Mouse (Mus musculus) spleen, adult 2 months (tissue): ENCODE results near the gene Gmppa. TPM values are rescaled to one million over a fixed set of nuclear protein-coding genes. Genes with fewer than 3 reads are reported as not detected.

Source experiments
- DNase-seq, 2 experiments: peaks; one replicate each; pipeline versions ENCODE4 v3.0.0 to v3.0.0-alpha.2; 2012 to 2021; ENCODE audit warnings: low spot score in 2 of 2, low read depth in 1 of 2
- H3K27ac ChIP-seq: fragments of 200-500 bp; 2 replicates; pipeline ENCODE4 v1.5.1; 2012; ENCODE audit warnings: low read length, inconsistent platforms; ENCODE audit not compliant: insufficient read depth
- H3K27me3 ChIP-seq: fragments of 200-500 bp; 2 replicates; pipeline ENCODE4 v1.6.1; 2012; ENCODE audit warnings: mild to moderate bottlenecking, moderate library complexity, low read length, inconsistent platforms; ENCODE audit not compliant: control insufficient read depth, insufficient read depth
- H3K36me3 ChIP-seq: fragments of 200-500 bp; 2 replicates; pipeline ENCODE4 v1.6.1; 2012; ENCODE audit warnings: mild to moderate bottlenecking, low read length, inconsistent platforms; ENCODE audit not compliant: control insufficient read depth, insufficient read depth
- H3K4me1 ChIP-seq: fragments of 200-500 bp; 2 replicates; pipeline ENCODE4 v1.6.1; 2011; ENCODE audit warnings: inconsistent platforms; ENCODE audit not compliant: control insufficient read depth, insufficient read depth, insufficient read length
- H3K4me3 ChIP-seq: fragments of 200-500 bp; 2 replicates; pipeline ENCODE4 v1.5.1; 2011; ENCODE audit warnings: mild to moderate bottlenecking, inconsistent platforms; ENCODE audit not compliant: insufficient read depth, insufficient read length; ENCODE audit errors: extremely low read depth
- CTCF ChIP-seq: fragments of 200-500 bp; IDR thresholded peaks from 2 replicates; pipeline ENCODE4 v1.5.1; 2011; ENCODE audit warnings: mild to moderate bottlenecking, inconsistent platforms; ENCODE audit not compliant: insufficient read depth, insufficient read length, insufficient replicate concordance; ENCODE audit errors: extremely low read depth
- POLR2A ChIP-seq: fragments of 200-500 bp; IDR thresholded peaks from 2 replicates; pipeline ENCODE4 v1.6.1; 2011; ENCODE audit warnings: low read depth, low read length, inconsistent platforms
- WGBS: fragments of 180-500 bp; shearing (Covaris S2); methylation state at CpG from one replicate; pipeline ENCODE4 v1.1.7; 2018; 5-methylcytosine and 5-hydroxymethylcytosine counted together
- polyA plus RNA-seq: library from polyadenylated mRNA; depleted of rRNA; stranded (reverse); fragments of >200 nt; gene quantifications from 2 replicates; pipeline ENCODE4 v1.2.3, GENCODE M21; 2012

The Gmppa gene
- polyA plus RNA-seq, 1 experiment = 85.1 TPM

DNA sequence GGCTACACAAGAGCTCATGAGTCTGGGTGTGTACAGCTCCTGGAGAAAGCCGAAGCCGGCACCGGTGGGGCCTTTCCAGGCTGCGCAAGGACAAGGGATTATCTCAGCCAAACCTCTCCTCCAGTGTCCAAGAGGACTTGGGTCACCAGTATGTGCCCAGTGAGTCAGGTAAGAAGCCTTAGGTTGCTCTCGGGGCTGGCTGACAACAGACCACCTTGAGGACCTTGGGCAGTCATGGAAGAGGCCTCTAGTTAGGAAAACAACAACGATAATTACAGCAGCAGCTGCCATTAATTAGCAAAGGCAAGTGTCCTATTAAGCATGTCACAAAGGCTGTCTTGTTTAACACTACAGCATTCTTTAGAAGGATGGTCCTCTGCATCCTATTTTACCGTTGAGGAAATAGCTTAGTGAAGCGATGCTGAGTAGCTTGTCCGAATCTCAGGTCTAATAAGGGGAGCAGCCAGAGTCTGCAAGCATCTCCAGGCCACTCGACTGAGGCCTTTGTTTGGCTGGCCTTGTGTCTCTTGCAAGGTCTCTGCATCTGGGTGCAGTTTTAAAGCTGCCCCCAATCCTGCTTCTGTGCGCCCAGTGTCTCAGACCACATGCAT is 11.8 kb upstream of the Gmppa start:
- WGBS = 82% methylated on average over 11 of the region's 11 CpGs
- TF ChIP-seq CTCF (no peak), POLR2A (no peak)
- no peak overlapping the region for H3K27ac ChIP-seq
- H3K4me1 ChIP-seq = no peaks in the 10 kb centered on the region; the same call in 1 of the 2 replicates
- peaks cover 19% of the 10 kb centered on the region for H3K27me3 ChIP-seq
- no peak for DNase-seq
- no peak overlapping the region for H3K4me3 ChIP-seq
- no peaks in the 10 kb centered on the region for H3K36me3 ChIP-seq

DNA sequence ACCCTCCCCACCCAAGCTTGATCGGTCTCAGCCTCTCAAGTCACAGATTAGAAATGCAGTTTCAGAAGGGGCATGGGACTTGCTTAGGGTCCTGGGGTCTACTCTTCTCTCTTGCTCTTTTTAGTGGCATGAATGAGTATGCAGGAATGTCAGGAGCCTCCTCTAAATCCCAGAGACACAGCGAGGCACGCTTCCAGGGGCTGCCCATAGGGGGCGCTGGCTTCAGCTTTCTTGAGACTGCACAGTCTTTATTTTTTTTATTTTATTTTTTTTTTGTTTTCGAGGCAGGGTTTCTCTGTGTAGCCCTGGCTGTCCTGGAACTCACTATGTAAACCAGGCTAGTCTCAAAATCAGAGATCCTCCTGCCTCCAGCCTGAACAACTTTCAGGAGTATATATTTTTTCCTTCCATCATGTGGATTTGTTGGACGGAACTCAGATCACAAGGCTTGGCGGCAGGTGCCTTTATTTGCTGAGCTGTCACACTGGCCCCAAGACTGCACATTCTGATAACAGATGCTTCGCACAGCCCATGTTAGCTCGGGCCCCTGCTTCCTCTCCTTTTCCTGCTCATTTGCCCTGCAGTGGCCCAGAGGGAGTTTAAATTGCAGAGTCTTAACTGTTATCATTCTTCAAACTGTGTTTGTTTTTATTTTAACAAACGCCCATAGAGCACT is 9.8 kb upstream of the Gmppa start:
- no peak for DNase-seq
- no peak for TF ChIP-seq POLR2A
- TF ChIP-seq CTCF = peak; percentile 73; the same call in 1 of the 2 replicates
- 32% methylated on average over 10 of the region's 10 CpGs for WGBS
- H3K27ac ChIP-seq = no peak overlapping the region
- H3K4me1 ChIP-seq = no peaks in the 10 kb centered on the region; the same call in 1 of the 2 replicates
- peaks cover 19% of the 10 kb centered on the region for H3K27me3 ChIP-seq
- H3K4me3 ChIP-seq = no peak overlapping the region
- no peaks in the 10 kb centered on the region for H3K36me3 ChIP-seq

DNA sequence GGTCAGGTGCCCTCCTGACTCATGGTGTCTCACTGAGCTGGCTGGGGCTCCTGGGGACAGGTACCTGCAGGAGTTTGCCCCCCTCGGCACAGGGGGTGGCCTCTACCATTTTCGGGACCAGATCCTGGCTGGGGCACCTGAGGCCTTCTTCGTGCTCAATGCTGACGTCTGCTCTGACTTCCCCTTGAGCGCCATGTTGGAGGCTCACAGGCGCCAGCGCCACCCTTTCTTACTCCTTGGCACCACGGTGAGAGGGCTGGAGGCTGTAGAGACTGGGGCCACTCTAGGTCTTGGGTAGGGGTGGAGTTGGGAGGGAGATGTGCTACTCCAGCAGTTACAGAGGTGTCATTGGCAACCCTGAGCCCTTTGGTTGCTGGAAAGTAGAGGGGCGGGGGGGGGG is 3.1 kb downstream of the Gmppa start:
- 91% methylated on average over 9 of the region's 9 CpGs for WGBS
- TF ChIP-seq POLR2A = no peak
- TF ChIP-seq CTCF = no peak
- DNase-seq = no peak
- H3K27me3 ChIP-seq = no peaks in the 10 kb centered on the region
- peaks cover 5% of the 10 kb centered on the region; the same call in 1 of the 2 replicates for H3K36me3 ChIP-seq
- peaks cover 8% of the 10 kb centered on the region; the same call in 1 of the 2 replicates for H3K4me1 ChIP-seq
- H3K4me3 ChIP-seq = no peak overlapping the region
- no peak overlapping the region for H3K27ac ChIP-seq

DNA sequence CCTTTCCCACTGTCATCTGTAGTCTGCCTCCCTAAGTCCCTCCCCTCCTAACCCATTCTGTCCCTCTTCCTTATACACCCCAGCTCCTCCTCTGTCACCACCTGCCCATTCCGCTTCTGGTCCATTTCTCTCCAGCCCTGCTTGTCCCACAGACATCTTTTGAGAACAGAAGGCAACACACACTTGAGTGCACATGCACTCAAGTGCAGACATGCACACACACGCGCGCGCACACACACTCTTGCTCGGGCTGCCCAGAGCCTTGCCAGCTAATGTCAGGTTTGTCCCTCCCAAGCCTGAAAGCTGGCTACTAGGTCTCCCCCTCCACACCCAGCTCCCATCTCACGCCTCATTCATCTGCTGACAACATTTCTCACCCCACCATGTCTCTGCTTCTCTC is 4.9 kb downstream of the Gmppa start:
- TF ChIP-seq POLR2A = no peak
- TF ChIP-seq CTCF = no peak

DNA sequence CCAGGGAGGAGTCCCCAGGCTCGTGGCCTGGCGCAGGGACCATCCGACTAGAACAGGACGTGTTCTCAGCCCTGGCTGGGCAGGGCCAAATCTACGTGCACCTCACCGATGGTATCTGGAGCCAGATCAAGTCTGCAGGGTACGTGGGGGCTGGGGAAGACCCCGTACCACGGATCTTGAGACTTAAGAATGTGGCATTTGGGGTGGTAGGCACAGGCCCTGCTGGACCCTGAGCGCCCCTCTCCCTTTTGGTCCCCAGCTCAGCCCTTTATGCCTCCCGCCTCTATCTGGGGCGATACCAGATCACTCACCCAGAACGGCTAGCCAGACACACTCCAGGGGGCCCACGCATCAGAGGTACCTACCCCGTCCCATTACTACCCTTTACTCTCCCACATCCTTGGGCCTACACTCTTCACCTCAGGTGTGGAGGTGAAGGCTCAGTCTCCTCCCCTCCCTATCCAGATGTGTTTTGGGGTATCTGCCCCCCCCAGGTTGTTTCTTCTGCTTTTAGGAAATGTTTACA is 5.8 kb downstream of the Gmppa start:
- DNase-seq = no peak
- TF ChIP-seq CTCF = no peak
- TF ChIP-seq POLR2A = no peak
- Histone ChIP-seq H3K27me3 (peaks cover 2% of the 10 kb centered on the region; the same call in 1 of the 2 replicates), H3K4me3 (no peak overlapping the region), H3K4me1 (peaks cover 3% of the 10 kb centered on the region; the same call in 1 of the 2 replicates), H3K36me3 (peaks cover 5% of the 10 kb centered on the region; the same call in 1 of the 2 replicates), H3K27ac (no peak overlapping the region)
- 93% methylated on average over 15 of the region's 15 CpGs for WGBS

More for the DNA sequence above, 4.9 kb downstream of the Gmppa start:
- DNase-seq = no peak
- Histone ChIP-seq H3K4me3 (no peak overlapping the region), H3K27me3 (no peaks in the 10 kb centered on the region), H3K4me1 (peaks cover 6% of the 10 kb centered on the region; the same call in 1 of the 2 replicates), H3K36me3 (peaks cover 5% of the 10 kb centered on the region; the same call in 1 of the 2 replicates), H3K27ac (no peak overlapping the region)
- 93% methylated on average over 7 of the region's 7 CpGs for WGBS

DNA sequence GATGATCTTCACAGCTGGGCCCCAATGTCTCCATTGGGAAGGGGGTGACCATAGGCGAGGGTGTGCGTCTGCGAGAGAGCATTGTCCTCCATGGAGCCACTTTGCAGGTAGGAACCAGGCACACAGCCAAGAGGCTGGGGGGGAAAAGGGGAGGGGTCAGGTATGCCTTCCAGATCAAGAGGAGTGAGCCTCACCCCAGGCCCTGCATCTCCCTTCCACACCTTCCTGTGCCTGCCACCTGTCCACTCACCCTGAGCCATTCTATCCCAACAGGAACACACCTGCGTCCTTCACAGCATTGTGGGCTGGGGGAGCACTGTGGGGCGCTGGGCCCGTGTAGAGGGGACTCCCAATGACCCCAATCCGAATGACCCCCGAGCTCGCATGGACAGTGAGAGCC is 6.4 kb downstream of the Gmppa start:
- 87% methylated on average over 9 of the region's 9 CpGs for WGBS
- Histone ChIP-seq H3K27ac (no peak overlapping the region), H3K4me3 (no peak overlapping the region), H3K4me1 (peaks cover 2% of the 10 kb centered on the region; the same call in 1 of the 2 replicates), H3K27me3 (peaks cover 6% of the 10 kb centered on the region), H3K36me3 (peaks cover 5% of the 10 kb centered on the region; the same call in 1 of the 2 replicates)
- TF ChIP-seq POLR2A (no peak), CTCF (no peak)
- no peak for DNase-seq
